Mouse (Mus musculus) liver, postnatal 0 days (tissue): ENCODE results near the gene Ltbp1.

Source experiments
- CTCF ChIP-seq: sonication (generic); IDR thresholded peaks from 2 replicates; pipeline ENCODE4 v1.5.1; 2016; ENCODE audit warnings: antibody characterized with exemption, low read depth
- EP300 ChIP-seq: IDR thresholded peaks from 2 replicates; pipeline ENCODE4 v1.6.1; 2016; ENCODE audit warnings: antibody characterized with exemption, low read depth, mild to moderate bottlenecking

DNA sequence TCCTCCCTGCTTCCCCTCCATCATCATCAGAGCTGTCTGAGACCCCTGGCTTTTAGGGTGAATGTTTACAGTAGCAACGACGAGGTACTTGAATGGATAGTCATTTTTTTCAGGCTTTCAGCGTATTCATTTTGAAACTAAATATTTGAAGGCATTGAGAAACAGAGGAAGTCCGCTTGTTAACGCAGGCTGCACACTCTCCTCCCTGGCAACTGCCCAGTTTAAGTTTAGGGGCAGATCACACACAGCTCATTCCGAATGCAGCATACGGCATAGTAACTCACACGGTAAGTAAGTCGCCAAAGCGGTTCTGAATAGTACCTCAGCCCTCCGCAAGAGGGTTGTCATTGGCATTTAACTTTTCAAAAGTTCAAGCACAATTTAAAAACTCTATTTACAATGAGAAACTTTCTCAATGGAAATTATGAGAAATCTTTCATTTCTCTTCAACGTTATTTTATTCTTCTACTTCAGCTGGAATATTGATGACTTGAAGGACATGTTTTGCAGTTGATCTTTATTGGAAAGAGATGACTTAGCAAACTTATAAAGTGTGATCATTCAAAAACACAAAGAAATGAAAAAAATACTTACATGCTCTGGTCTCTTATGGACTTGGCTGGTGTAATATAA is 175.7 kb downstream of the Ltbp1 start:
- TF ChIP-seq CTCF (no peak), EP300 (no peak)
